Mouse (Mus musculus): ENCODE results near the gene Cbx7. TPM values are rescaled to one million over a fixed set of nuclear protein-coding genes. Genes with fewer than 3 reads are reported as not detected.

The Cbx7 gene
- polyA plus RNA-seq, 1 experiment from 2014 or later = 2.8 TPM

Small RNAs within 50 kb of the gene (microRNA-seq; reads per million reads assigned to microRNA genes)
- gene Mir7213 = 1.8 reads per million

Other genes with a start within 250 kb of the Cbx7 start
- 2.0 and 3.4 TPM in 2 replicates for gene Sun2, start 228.6 kb downstream of the Cbx7 start, polyA plus RNA-seq (2016; fragmentation: Nextera tagmentation; extraction: Ambion mirVana)
- gene Dnal4, start 193.3 kb downstream of the Cbx7 start, polyA plus RNA-seq (2016; fragmentation: Nextera tagmentation; extraction: Ambion mirVana) = 63.3 and 70.8 TPM in 2 replicates
- gene Nptxr, start 166.4 kb downstream of the Cbx7 start, polyA plus RNA-seq (2016; fragmentation: Nextera tagmentation; extraction: Ambion mirVana) = 1.6 and 1.7 TPM in 2 replicates
- not detected in 2 replicates for gene Npcd, start 136.9 kb downstream of the Cbx7 start, polyA plus RNA-seq (2016; fragmentation: Nextera tagmentation; extraction: Ambion mirVana)
- gene Cbx6, start 136.4 kb downstream of the Cbx7 start, polyA plus RNA-seq (2016; fragmentation: Nextera tagmentation; extraction: Ambion mirVana) = 21.6 and 22.3 TPM in 2 replicates
- 9.2 and 11.0 TPM in 2 replicates for gene Apobec3, start 79.5 kb downstream of the Cbx7 start, polyA plus RNA-seq (2016; fragmentation: Nextera tagmentation; extraction: Ambion mirVana)
- 1.8 TPM in 2 replicates for gene Pdgfb, start 43.9 kb upstream of the Cbx7 start, polyA plus RNA-seq (2016; fragmentation: Nextera tagmentation; extraction: Ambion mirVana)
- 10.5 and 11.2 TPM in 2 replicates for gene Syngr1, start 120.2 kb upstream of the Cbx7 start, polyA plus RNA-seq (2016; fragmentation: Nextera tagmentation; extraction: Ambion mirVana)
- 1,023 and 1,061 TPM in 2 replicates for gene Rpl3, start 120.7 kb upstream of the Cbx7 start, polyA plus RNA-seq (2016; fragmentation: Nextera tagmentation; extraction: Ambion mirVana)
- gene Tab1, start 162.0 kb upstream of the Cbx7 start, polyA plus RNA-seq (2016; fragmentation: Nextera tagmentation; extraction: Ambion mirVana) = 40.8 and 42.8 TPM in 2 replicates
- 5.1 and 5.9 TPM in 2 replicates for gene Mgat3, start 202.6 kb upstream of the Cbx7 start, polyA plus RNA-seq (2016; fragmentation: Nextera tagmentation; extraction: Ambion mirVana)